Comparison of ENCODE assay signal across 1 mouse cellular context in genomic region chr12:83950840-83951701, GRCm38 (mm10).
A peak's percentile ranks its signal among the peaks of the same experiment; 100 is the strongest.
TF ChIP-seq lines count a peak whose summit lies in the region.

No protein-coding gene starts in this region.

TF ChIP-seq in MEL, 35 proteins besides CTCF, POLR2A, EP300 and RAD21 (continued from another document):
- no peak for TF ChIP-seq BHLHE40 (IDR thresholded peaks at IDR 0.05; ENCODE audit: borderline replicate concordance, low read depth, low read length)
- TF ChIP-seq MAZ (IDR thresholded peaks at IDR 0.05; ENCODE audit: low read depth, low read length) = no peak
- TF ChIP-seq ETS1 (IDR thresholded peaks at IDR 0.05; ENCODE audit: low read depth, low read length) = 0 out of 2 replicates have a peak, but pooled peaks have one; percentile 21
- TF ChIP-seq POLR2AphosphoS5 (IDR thresholded peaks at IDR 0.05; ENCODE audit: borderline replicate concordance, low read depth, low read length) = no peak
- no peak for TF ChIP-seq ZKSCAN1 (IDR thresholded peaks at IDR 0.05; ENCODE audit: low read depth, low read length)
- 0 out of 2 replicates have a peak, but pooled peaks have one; percentile 35 for TF ChIP-seq HCFC1 (IDR thresholded peaks at IDR 0.05; ENCODE audit: low read depth, low read length)
- no peak for TF ChIP-seq JUND (IDR thresholded peaks at IDR 0.05; ENCODE audit: low read depth, low read length)
- no peak for TF ChIP-seq TAL1 (IDR thresholded peaks at IDR 0.05; ENCODE audit: low read length)
- no peak for TF ChIP-seq USF2 (IDR thresholded peaks at IDR 0.05; ENCODE audit: borderline replicate concordance in 1 of 2, insufficient read depth in 1 of 2, low read depth in 1 of 2, low read length in 2 of 2)
- peak; percentile 74 for TF ChIP-seq MYB (IDR thresholded peaks at IDR 0.05; ENCODE audit: low read depth, low read length)
- no peak for TF ChIP-seq ZNF384 (IDR thresholded peaks at IDR 0.05; ENCODE audit: low read depth, low read length)
- no peak for TF ChIP-seq MEF2A (IDR thresholded peaks at IDR 0.05; ENCODE audit: extremely low read depth, insufficient replicate concordance, low read depth, low read length, poor library complexity, severe bottlenecking)
- TF ChIP-seq KAT2A (conservative IDR thresholded peaks at IDR 0.05; ENCODE audit: low read depth, low read length) = no peak
- TF ChIP-seq E2F4 (IDR thresholded peaks at IDR 0.05; ENCODE audit: borderline replicate concordance, low read depth, low read length) = no peak
- TF ChIP-seq UBTF (IDR thresholded peaks at IDR 0.05; ENCODE audit: borderline replicate concordance, insufficient read depth, low read depth, low read length) = peak; percentile 19; the same call in 1 of the 2 replicates
- peak; percentile 48 for TF ChIP-seq NELFE (IDR thresholded peaks at IDR 0.05; ENCODE audit: low read depth, low read length)
- TF ChIP-seq ZMIZ1 (IDR thresholded peaks at IDR 0.05; ENCODE audit: low read depth, low read length) = no peak
- TF ChIP-seq RCOR1 (IDR thresholded peaks at IDR 0.05; ENCODE audit: low read depth, low read length) = no peak
- peak; percentile 77 for TF ChIP-seq MAX (IDR thresholded peaks at IDR 0.05; ENCODE audit: low read length)
- TF ChIP-seq ELF1 (IDR thresholded peaks at IDR 0.05; ENCODE audit: low read depth, low read length) = no peak
- peak; percentile 45 for TF ChIP-seq SIN3A (IDR thresholded peaks at IDR 0.05; ENCODE audit: low read length)
- 0 out of 2 replicates have a peak, but pooled peaks have one; percentile 6 for TF ChIP-seq NRF1 (IDR thresholded peaks at IDR 0.05; ENCODE audit: insufficient read depth, low read depth, low read length, poor library complexity, severe bottlenecking)
- TF ChIP-seq POLR2AphosphoS2 (IDR thresholded peaks at IDR 0.05; ENCODE audit: low read length) = no peak
- no peak for TF ChIP-seq TBP (IDR thresholded peaks at IDR 0.05; ENCODE audit: low read depth, low read length)
- TF ChIP-seq MAFK (IDR thresholded peaks at IDR 0.05; ENCODE audit: borderline replicate concordance, low read depth, low read length) = no peak
TF ChIP-seq in MEL: peak in this region for 11.
